Mouse (Mus musculus): Measurements from ENCODE around the gene Akap2.

The Akap2 gene

DNA sequence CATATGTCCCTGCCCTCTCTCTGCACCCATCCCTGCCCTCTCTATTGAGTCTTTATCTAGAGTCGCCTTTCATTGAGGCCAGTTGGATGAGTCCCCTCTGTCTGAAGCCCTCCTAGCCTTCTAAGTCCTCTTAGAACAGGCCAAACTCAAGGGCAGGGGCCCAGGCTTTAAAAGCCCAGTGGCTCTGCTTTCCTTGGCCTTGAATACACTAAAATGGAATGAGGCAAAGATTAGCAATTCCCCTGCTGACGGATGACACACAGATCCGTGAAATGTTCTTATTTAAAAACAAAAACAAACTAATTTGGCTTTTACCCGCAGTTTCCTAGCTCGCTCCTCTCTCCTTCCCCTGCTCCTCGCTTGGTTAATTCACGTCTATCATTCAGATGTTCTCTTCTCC lies 45.0 kb downstream of the Akap2 start:
- DNase-seq (ENCODE audit: low spot score), result no peak

DNA sequence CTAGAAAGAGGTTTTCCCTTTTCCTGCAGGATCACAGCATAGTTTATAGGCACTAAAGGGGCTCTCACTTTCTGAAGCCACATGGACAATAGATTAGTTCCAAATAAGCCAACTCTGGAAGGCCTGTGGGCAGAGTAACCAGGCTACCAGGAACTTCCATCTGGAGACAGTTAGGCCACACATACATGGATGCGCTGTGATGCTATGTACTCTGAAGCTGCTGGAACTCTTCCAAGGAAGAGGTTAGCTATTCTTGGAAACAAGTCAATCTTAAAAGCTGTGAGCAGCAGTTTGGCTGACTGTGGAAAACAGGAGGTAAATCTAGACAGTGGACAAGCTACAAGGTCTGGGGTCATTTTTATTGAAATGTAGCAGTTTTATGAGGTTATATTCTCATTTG lies 46.9 kb downstream of the Akap2 start:
- no peak for DNase-seq (ENCODE audit: low spot score)

DNA sequence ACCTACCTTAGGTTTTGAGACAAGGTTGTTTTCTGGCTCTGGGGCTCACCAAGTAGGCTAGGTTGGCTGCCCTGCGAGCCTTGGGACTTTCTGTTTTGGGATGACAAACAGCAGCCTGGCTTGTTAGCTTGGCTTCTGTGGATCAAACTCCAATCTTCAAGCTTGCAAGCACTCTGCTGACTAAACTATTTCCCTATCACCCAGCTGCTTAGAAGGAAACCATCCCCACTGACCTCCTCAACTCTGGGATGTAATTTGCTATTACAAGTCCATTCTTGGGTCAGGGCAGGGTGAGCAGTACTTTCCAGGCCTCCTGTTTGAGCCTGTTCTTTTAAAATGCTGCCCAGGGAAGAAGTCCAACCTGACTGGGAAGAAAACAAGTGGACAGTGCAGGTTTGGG lies 47.5 kb downstream of the Akap2 start:
- no peak for DNase-seq (ENCODE audit: low spot score)

DNA sequence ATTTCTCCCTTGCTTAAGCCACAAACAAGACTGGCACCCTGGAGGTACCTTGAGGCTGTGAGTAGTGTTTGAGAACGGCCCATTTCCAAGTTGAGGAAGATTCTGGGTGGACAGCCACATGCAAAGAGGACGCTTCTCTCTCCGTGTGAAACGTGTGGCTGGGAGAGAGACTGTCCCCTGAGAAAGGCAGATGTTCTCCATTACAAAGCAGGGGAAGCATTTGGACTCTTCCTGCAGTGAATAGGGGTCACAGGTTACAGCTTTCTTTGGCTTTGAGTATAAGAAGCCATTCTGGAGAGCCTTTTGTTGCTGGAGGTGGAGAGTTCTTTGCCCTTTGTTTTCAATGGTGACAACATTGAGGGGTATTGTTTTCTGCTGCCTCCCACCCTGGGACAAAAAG lies 48.3 kb downstream of the Akap2 start:
- DNase-seq (ENCODE audit: low spot score), result no peak

DNA sequence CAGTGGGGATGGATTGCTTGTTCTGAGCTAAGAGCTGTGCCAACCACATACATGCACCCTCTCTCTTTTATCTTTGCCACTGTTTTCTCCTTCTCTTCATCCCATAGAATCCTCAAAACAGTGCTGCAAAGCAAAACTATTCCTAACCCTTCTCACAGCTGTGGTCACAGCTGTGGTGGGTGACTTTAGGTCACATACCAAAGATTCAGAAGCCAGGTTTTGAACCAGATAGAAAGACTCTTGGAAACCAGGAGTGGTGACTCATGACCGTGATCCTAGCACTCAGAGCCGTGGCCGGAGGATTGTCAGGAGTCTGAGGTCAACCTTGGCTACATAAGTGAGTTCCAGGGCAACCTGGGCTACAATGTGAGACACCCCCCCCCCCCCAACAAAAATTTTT lies 51.5 kb downstream of the Akap2 start:
- DNase-seq (ENCODE audit: low spot score), result no peak

DNA sequence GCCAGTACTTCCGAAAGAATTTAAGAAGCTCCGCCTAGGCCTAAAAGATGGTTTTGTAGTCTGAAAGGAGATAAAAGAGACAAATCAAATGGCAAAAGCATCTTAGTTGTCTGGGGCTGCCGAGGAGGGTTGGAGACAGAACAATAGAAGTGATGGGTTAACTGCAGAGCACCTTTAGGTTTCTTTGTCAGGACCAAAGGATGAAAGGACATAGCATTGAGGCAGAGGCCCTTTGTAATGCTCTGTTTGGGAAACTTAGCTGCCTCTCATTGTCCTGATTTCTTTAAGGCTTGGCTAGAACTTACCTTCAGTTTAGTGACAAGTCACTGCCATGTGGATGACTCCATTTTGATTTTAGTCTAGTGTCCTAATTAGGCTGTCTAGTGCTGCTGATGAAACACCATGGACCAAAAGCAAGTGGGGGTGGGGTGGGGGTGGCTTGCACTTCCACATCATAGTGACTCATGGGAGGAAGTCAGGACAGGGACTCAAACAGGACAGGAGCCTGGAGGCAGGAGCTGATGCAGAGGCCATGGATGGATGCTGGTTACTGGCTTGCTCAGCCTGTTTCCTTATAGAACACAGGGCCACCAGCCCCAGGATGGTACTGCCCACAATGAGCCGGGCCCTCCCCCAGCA lies 52.8 kb downstream of the Akap2 start:
- no peak for DNase-seq (ENCODE audit: low spot score)

DNA sequence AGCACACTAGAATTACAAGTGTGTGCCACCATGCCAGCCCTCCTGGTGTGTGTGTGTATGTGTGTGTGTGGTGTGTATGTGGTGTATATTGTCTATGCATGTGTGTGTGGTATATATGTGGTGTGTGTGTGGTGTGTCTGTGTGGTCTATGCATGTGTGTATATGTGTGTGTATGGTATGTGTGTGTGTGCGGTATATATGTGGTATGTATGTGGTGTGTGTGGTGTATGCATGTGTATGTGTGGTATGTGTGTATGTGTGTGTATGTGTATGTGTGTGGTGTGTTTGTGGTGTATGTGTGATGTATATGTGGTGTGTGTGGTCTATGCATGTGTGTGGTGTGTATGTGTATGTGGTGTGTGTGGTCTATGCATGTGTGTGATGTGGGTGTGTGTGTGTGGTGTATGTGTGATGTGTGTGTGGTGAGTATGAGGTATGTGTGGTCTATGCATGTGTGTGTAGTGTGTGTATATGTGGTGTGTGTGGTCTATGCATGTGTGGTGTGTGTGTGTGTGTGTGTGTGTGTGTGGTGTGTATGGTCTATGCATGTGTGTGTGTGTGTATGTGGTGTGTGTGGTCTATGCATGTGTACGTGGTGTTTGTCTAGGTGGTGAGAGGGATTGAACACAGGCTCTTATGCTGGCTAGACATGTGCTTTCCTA lies 54.2 kb downstream of the Akap2 start:
- no peak for DNase-seq (ENCODE audit: low spot score)

DNA sequence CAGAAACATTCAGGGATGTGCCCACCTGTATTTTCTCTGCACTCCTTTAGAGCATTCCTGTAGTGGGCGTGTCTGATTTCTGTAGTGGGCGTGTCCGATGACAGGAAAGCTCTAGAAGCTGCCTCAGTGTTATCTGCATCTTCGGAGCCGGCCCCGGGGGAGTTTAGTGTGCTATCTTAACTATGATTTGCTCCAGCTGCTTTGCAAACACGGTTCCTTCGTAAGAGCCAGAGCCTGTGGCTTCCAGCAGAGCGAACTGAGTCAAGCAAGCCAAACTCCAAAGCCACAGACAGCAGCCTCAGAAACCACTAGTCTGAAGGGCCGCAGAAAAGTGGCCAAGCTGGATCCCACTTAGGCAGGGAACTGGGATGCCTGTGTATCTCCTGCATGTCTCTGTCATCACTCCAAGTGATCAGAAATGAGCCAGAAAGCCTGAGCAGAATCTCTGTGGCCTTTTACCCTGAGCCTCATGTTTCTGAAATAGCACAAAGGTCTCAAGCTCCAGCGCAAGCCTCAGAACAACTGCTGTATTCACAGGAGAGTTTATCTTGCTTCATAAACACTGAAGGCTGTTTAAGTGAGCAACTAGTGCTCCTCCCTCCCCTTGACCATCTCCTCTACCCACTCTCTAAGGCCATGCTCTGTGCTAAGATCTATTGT lies 55.5 kb downstream of the Akap2 start:
- DNase-seq (ENCODE audit: low spot score), result no peak

DNA sequence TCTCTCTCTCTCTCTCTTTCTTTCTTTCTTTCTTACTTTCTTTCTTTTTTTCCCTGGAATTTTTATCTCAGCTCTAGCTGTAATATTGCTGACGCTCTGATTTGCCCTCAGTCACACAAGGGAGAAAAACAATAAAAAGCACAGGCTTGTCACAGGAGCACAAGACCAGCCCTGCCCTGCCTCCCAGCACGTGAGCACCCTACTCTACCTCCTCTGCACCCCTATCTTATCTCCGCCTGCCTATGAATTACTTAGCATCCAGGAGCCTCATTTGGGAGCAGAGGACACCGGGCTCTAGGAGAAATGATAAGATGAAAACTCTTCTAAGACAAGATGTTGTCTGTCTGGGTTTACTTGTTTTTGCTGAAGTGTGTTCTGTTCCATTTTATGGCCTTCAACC lies 57.1 kb downstream of the Akap2 start:
- no peak for DNase-seq (ENCODE audit: low spot score)

DNA sequence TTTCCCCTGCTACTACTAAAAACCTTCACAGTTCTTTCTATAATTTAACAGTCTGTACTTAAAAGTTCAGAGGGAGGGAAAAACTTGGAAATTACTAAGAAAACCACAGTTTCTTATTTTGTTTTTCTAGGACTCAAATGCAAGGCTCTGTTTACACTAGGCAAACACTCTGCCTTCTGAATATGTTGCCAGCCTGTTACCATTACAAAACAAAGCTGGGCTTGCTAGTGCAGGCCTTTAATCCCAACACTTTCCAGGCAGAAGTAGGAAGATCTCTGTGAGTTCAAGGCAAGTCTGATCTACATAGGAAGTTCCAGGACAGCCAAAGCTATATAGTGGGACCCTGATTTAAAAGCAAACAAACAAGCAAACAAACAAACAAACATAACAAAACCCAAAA lies 58.1 kb downstream of the Akap2 start:
- no peak for DNase-seq (ENCODE audit: low spot score)

DNA sequence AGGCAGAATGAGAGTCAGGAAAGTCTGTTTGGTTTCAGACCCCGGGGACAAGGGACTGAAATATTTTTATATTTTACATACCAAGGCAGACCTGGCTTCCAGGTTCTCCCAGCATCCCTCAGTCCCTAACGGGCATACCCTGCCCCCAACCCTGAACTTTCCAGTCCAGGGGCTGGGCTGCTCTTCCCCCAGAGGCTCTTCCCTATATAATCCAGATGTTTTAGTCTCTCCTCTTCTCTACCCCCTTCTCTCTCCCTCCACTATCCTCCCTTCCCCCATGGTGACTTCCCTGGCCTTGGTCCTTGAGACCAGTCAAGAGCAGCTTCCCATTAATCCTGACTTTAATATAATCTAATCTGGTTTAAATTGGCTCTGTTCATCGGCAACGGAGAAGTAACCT lies 62.9 kb downstream of the Akap2 start:
- DNase-seq (ENCODE audit: low spot score), result no peak

DNA sequence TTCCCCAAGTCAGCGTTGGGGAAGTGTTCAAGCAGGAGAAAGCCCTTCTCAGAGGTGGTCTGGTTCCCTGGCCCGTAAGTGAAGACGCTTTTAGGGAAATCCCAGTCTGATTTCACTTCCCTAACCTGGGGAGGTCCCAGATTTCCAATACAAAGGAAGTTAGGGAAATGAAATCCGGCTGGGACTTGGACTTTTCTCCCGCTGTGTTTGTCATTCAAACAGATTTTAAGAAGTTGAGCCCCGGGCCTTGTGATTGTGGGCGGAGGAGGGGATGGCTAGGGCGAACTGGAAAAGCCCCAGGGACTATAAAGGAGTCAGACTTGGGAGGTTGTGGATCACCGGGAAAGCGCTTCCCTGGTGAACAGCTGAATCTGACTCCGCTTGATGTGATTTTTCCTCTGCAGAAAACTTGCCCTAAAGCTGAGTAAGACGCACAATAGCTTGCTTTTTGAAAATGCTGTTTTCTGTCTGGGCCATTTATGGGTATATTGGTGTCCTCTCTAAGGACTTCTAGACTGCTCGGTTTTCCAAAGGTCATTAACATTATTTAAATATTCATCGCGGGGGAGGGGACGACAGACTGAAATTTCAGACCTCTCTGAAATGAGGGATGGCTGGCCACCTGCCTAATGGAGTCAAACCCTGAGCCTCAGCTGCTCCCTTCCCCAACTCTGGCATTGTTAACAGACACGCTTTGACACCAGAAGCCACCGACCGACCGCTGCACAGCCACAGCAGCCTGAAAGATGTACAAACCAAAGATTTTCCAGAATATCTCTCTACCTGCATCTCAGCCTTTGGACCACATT lies 63.6 kb downstream of the Akap2 start:
- no peak for DNase-seq (ENCODE audit: low spot score)

DNA sequence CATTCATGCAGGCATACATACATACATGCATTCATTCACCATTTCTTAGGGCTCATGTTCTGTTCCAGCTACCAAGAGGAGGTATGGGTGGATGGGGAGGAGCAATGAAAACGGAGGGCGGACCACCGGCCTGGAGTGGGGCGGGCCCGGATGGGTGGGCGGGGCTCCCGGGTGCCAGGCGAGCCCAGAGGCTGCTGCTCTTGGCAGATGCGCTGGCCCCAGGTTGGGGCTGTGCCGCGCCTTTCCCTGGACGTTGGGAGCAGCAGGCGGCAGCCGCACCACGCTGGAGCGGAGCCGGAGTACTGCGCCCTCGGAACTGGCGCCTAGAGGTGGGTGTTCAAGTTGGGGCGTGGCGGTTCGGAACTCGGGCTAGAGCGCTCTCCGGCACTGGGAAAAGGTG lies 64.5 kb downstream of the Akap2 start:
- no peak for DNase-seq (ENCODE audit: low spot score)

DNA sequence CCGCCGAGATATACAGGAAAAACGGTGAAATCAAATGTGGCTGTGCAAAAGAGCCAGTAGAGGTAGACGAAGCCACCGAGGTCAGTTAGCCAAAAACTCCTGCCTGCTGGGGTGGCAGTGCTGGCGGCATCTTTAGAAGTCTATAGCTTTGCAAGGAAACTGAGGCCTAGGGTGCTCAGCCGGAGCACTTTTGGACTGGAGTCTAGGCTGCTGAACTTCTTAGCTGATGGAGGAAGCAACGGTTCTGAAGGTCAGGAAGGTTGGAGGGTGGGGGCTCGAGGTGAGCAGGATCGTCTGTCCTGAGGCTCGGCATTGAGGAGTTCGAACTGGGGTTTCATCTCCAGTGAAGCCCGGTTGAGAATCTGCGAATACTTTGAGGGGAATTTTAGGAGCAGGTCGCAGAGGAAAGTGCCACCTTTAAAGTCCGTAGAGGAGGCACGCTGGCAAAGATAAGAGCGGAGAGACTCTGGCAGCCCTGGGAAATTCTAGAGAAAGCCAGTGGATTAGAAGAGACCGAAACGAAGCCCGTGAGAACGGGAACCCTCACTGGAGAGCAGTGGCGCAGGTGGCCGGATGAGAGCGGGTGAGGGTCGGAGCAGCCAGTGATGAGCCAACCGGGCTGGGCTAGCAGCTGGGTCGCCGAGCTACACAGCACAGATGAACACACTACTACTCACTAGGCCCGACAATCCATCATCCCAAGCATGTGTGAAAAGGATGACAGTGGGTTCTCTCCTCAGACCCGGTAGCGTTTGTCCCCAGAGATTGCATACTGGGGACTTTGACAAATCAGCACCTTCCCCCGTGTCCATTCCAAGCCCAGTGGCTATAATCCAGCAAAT lies 65.3 kb downstream of the Akap2 start:
- no peak for DNase-seq (ENCODE audit: low spot score)

DNA sequence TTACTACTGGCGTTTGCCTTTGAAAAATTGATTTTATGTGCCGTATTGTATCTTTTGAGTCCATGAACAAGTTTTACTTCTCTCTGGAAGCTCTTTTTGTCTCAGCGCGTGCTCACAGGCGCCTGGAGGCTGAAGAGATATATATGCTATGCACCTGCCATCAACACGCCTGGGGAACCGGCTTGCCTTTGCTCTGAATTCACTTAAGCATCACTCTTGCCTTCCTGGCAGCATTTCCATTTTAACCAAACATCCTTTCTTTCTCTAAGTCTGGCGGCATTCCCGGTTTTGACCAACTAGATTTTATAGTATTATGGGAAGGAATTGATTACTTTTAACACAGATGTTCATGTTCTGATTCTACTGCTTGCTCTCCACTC lies 65.9 kb downstream of the Akap2 start:
- DNase-seq (ENCODE audit: low spot score), result no peak

DNA sequence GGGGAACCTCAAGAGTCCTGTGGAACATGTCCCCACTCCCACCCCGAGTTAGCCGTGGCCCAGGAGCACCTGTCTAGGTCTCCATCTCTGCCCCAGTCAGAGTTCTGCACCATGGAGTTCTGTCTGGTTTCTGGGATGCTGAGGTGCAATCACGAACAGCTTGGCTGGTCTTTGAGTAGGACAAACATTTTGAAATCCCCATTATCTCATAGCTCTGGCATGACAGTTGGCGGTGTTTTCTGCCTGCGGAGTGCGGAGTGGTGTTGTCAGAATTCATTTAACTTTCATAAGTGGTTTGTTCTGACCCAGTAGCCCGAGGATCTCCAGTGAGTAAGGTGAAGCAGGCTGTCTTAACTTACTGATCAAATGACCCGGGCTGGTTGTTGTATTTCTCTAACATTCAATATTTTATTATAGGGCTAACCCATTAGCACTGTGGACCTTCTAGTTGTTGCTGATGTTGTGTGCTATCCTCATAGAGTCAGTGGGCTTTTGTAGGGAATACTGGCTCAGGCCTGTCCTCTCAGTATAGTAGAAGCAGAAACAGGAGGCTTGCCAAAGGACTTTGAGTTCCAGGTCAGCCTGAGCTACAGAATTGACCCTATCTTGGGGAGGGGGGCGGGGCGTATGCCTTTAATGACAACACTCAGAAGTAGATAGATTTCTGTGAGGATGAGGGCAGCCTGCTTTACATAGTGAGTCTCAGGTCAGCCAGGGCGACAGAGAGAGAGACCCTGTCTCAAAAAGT lies 66.6 kb downstream of the Akap2 start:
- DNase-seq (ENCODE audit: low spot score), result no peak

DNA sequence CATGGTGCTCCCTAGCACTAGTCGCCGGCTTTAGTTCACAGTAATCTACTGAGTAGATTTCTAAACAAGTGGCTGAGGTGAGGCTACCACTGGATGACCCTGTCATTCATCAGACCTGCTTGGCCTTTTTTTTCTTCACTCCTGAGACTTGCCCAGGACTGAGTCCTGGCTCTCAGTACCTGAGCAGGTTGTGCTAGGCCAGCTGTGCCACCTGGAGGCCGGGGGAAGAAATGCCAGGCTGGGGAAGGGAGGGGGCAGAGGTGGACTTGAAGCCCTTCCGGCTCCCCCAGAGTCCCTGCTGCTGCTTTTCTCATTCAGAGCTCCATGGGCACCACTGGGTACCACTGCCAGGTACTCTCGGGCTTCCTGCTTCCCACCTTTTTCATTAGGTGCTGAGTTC lies 71.3 kb downstream of the Akap2 start:
- DNase-seq (ENCODE audit: low spot score), result no peak

DNA sequence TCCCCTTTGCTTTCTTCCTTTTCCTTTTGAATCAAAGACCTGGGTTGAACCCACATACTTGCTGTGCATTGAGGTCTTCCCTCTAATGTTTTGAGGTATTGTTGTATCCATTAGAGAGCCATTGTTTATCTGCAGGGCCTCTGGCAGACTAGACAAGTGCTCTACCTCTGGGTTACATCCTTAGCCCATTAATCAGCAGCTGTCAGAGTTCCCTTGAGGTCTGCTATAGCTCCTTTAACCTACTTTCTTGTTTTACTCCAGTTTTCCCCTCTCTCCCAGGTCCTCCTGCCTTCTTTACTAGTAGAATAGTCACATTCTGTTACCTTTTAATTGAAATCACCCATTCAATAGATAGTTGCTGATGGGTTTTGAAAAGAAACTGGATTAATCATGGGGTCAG lies 71.7 kb downstream of the Akap2 start:
- DNase-seq (ENCODE audit: low spot score), result no peak

DNA sequence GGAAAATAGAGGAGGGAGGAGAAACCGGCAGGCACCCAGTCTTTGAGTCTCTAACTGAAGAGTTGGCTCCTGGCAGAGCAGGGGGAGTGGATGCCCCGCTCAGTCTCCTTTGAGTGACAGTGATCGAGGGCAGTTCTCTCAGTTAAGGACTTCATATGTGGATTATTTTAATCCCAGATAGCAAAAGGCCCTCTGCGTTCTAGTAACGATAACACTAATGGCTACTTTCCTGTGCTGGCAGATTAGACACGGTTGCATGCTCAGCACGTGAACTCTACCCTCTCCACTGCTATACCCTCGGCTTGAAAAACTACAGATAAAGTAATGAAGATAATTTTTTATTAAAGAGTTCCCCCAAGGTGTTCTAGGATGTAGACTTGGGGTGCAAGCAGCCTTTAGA lies 76.5 kb downstream of the Akap2 start:
- no peak for DNase-seq (ENCODE audit: low spot score)

DNA sequence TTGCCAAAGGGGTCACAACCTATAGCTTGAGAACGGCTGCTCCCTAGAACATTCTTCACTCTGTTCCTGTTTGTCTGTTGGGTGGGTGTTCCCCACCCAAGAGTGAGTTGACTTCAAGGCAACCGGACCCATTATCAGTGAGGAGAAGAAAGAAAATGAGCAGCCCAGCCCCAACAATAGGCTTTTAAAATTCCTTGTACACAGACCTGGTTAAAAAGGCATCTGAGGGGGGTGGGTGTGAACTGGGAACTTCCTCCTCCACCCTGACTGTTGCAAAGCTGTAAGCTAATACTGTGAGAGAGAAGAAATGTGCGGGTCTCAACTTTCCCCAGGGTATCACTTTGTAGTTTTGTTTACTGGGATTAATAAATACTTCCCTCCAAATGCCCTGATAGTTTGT lies 77.1 kb downstream of the Akap2 start:
- DNase-seq (ENCODE audit: low spot score), result no peak

DNA sequence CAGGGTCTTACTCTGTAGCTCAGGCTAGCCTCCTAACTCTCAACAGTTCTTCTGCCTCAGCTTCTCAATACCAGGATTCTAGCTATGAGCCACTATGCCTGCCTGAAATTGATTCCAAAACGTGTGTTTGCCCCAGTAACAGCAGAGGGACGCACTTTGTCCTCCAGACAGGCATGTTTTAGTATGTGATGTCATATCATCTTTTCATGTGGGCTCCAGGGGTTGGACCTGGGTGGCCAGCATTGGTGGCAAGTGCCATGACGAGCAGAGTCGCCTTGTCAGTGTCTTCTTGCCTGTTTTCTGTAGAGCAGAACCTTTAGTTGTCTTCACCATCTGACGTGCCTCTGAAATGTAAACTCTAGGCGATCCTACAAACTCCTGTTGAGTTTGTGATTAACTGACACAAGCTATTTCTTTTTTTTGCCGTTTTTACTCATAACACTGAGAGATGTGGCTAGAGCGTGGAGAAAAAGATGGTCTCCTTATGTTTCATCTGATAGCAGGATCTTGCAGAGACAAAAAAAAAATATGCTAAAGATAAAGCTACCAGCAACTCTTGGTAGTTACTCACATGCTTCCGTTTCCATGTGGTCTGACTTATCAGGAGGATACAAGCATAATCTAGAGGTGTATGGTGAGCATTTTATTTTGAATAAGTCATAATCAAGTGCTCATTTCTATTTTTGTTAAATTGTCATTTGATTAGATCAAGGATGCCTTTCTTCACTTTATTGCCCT lies 80.3 kb downstream of the Akap2 start:
- DNase-seq (ENCODE audit: low spot score), result no peak
